Mouse (Mus musculus) fat pad, adult 2 months (tissue): ENCODE results near the gene Mtr.

Experiments used
- DNase-seq: peaks from one replicate; pipeline ENCODE4 v3.0.0-alpha.2; 2011; ENCODE audit warnings: low read depth, low spot score; ENCODE audit errors: extremely low read depth

Gene Mtr

GRCm38 (mm10) chr13:12257391-12258380, at the start of gene Mtr:
Gene Mtr, minus strand, starts transcription at chr13:12258113.
- DNase-seq = peak; percentile 34

- no peak for DNase-seq
These were observed 49.4 kb upstream of the Mtr start for GRCm38 (mm10) chr13:12307286-12307685.

- no peak for DNase-seq
These were observed 47.6 kb upstream of the Mtr start for GRCm38 (mm10) chr13:12305540-12305939.

- DNase-seq = no peak
These were observed 47.1 kb upstream of the Mtr start for GRCm38 (mm10) chr13:12304991-12305390.

GRCm38 (mm10) chr13:12297777-12298176, 39.9 kb upstream of the Mtr start:
- no peak for DNase-seq

GRCm38 (mm10) chr13:12296701-12297100, 38.8 kb upstream of the Mtr start:
- peak; percentile 10 for DNase-seq

- no peak for DNase-seq
These were observed 35.9 kb upstream of the Mtr start for GRCm38 (mm10) chr13:12293810-12294209.

GRCm38 (mm10) chr13:12290700-12291099, 32.8 kb upstream of the Mtr start:
- no peak for DNase-seq

GRCm38 (mm10) chr13:12284528-12284927, 26.6 kb upstream of the Mtr start:
- DNase-seq = no peak

- no peak for DNase-seq
These were observed 25.9 kb upstream of the Mtr start for GRCm38 (mm10) chr13:12283826-12284225.

- DNase-seq = no peak
These were observed 16.8 kb upstream of the Mtr start for GRCm38 (mm10) chr13:12274721-12275120.

- no peak for DNase-seq
These were observed 16.3 kb upstream of the Mtr start for GRCm38 (mm10) chr13:12274220-12274619.

GRCm38 (mm10) chr13:12272953-12273352, 15.0 kb upstream of the Mtr start:
- no peak for DNase-seq

GRCm38 (mm10) chr13:12267971-12268370, 10.1 kb upstream of the Mtr start:
- DNase-seq = no peak

- no peak for DNase-seq
These were observed 9.2 kb upstream of the Mtr start for GRCm38 (mm10) chr13:12267097-12267496.

GRCm38 (mm10) chr13:12263996-12264395, 6.1 kb upstream of the Mtr start:
- no peak for DNase-seq

GRCm38 (mm10) chr13:12261505-12261904, 3.6 kb upstream of the Mtr start:
- DNase-seq = no peak

GRCm38 (mm10) chr13:12256871-12257390, 982 bp downstream of the Mtr start:
- no peak for DNase-seq

- DNase-seq = no peak
These were observed 1.8 kb downstream of the Mtr start for GRCm38 (mm10) chr13:12255911-12256705.

- DNase-seq = no peak
These were observed 7.4 kb downstream of the Mtr start for GRCm38 (mm10) chr13:12250496-12250895.

- DNase-seq = no peak
These were observed 8.6 kb downstream of the Mtr start for GRCm38 (mm10) chr13:12249195-12249898.
